Mouse (Mus musculus): ENCODE results near the gene Csad. TPM values are rescaled to one million over a fixed set of nuclear protein-coding genes. Genes with fewer than 3 reads are reported as not detected.
"Not testable (repeated sequence)": the region's sequence is repeated elsewhere in the genome, so short reads cannot be mapped to it uniquely, and the experiment has no call there.

Csad gene
- polyA plus RNA-seq, 1 experiment = 60.4 TPM

DNA sequence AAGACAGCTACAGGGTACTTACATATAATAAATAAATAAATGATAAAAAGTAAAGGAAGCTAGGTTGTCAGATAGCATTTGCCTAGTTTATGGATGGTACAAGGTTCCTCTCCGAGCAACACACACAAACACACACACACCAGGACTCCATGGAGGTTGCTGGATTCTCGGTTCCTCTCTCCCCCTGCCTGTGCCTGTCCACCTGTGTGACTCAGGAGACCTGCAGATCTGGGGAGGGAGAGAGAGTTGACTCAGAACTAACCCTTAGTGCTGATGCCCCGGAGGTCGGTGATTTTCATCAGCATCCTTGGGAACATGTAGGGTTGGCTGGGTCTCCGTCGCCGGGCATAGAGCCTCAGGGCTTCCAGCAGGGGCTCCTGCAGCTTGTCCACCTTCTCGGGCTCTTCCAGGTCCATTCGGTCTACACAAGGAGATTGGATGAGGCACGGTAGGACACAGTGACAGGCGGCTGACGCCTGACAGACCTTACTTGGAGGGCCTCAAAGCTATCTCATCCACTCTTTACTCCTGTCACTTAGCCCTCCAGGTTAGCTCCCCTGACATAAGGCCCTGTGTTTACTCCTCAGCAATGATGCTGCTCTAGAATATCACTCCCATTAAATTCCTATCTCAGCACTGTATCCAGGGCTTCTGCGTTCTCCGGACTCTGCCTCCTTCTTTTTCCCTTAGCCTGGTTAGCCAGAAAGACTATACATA is 34.2 kb upstream of the Csad start:
- peaks cover 19% of the 10 kb centered on the region for H3K4me1 ChIP-seq (ENCODE audit: control insufficient read depth, insufficient read depth, low read length)
- no peak for TF ChIP-seq CTCF (IDR thresholded peaks at IDR 0.05; ENCODE audit: low read depth, low read length)
- TF ChIP-seq POLR2A (IDR thresholded peaks at IDR 0.05; ENCODE audit: borderline replicate concordance, low read depth, low read length) = no peak
- no peak overlapping the region for H3K4me3 ChIP-seq (ENCODE audit: insufficient read depth, low read length)
- H3K27ac ChIP-seq (ENCODE audit: insufficient read depth, low read depth, low read length) = no peak overlapping the region

GRCm38 (mm10) chr15:102235371-102236027 is 31.0 kb upstream of the Csad start:
- Histone ChIP-seq H3K4me3 (ENCODE audit: insufficient read depth, low read length) (no peak overlapping the region), H3K4me1 (ENCODE audit: control insufficient read depth, insufficient read depth, low read length) (peaks cover 38% of the 10 kb centered on the region), H3K27ac (ENCODE audit: insufficient read depth, low read depth, low read length) (no peak overlapping the region)
- TF ChIP-seq POLR2A (IDR thresholded peaks at IDR 0.05; ENCODE audit: borderline replicate concordance, low read depth, low read length) = no peak
- no peak for TF ChIP-seq CTCF (IDR thresholded peaks at IDR 0.05; ENCODE audit: low read depth, low read length)

DNA sequence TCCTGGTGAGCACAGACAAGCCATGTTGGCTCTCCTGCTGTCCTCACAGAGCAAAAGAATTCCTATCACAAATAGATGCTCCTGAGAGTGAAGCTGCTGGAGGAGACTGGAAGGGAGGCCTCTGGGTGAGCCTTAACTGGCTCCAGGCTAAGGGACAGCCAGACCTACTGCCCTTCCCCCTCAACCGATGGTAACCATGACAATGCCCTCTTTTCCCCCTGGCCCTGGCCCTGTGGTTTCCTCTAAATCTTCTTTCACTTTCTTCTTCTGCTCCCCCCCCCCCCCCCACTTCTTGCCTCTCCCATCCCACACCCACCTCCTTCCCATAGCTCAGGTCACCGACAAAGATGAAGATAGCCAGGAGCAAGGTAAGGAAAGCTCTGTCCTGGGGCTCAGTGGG is 29.4 kb upstream of the Csad start:
- Histone ChIP-seq H3K4me1 (ENCODE audit: control insufficient read depth, insufficient read depth, low read length) (peaks cover 38% of the 10 kb centered on the region), H3K27ac (ENCODE audit: insufficient read depth, low read depth, low read length) (no peak overlapping the region), H3K4me3 (ENCODE audit: insufficient read depth, low read length) (no peak overlapping the region)
- no peak for TF ChIP-seq CTCF (IDR thresholded peaks at IDR 0.05; ENCODE audit: low read depth, low read length)
- no peak for TF ChIP-seq POLR2A (IDR thresholded peaks at IDR 0.05; ENCODE audit: borderline replicate concordance, low read depth, low read length)

DNA sequence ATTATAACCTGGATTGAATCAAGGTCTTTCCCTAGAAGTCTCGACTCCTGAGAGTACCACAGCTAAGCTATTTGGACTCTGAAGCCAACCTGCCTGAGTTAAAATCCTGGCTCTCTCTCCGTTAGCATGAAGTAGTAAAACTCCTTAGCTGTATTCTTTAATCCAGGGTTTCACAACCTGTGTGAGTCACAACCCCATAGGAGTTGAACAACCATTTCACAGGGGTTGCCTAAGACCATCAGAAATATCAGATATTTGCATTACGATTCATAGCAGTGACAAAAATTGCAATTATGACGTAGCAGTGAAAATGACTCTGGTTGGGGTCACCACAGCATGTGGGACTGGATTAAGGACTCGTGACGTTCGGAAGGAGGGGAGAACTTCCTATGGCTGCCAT is 28.2 kb upstream of the Csad start:
- TF ChIP-seq CTCF (IDR thresholded peaks at IDR 0.05; ENCODE audit: low read depth, low read length) (no peak), POLR2A (IDR thresholded peaks at IDR 0.05; ENCODE audit: borderline replicate concordance, low read depth, low read length) (no peak)
- Histone ChIP-seq H3K4me3 (ENCODE audit: insufficient read depth, low read length) (no peak overlapping the region), H3K27ac (ENCODE audit: insufficient read depth, low read depth, low read length) (no peak overlapping the region), H3K4me1 (ENCODE audit: control insufficient read depth, insufficient read depth, low read length) (peaks cover 38% of the 10 kb centered on the region)

DNA sequence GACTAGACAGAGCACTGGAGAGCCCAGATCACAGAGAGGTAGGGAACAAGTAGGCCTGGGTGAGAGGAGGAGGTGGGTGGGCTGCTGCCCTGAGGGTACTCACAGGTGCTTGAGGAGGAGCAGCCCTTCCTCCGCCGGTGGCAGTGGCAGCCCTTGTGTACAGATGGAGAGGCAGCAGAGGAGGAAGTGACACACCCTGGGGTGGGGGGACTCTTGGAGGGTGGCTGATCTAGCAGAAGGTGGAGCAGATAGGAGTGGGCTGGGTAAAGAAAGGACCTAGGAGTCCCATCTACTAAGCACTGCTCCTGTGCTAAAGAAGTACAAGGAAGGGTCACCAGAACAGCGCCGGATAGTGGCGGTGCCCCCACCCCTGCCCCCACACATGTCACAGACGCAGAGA is 27.2 kb upstream of the Csad start, which contains the start of gene Itgb7:
Itgb7 (minus strand) TSS at position 197 of the 400 bp plus-strand sequence.
- Histone ChIP-seq H3K4me3 (ENCODE audit: insufficient read depth, low read length) (no peak within 1 kb of the TSS), H3K27ac (ENCODE audit: insufficient read depth, low read depth, low read length) (no peak within 1 kb of the TSS), H3K4me1 (ENCODE audit: control insufficient read depth, insufficient read depth, low read length) (peaks cover 38% of the 10 kb centered on the region)
- TF ChIP-seq POLR2A (IDR thresholded peaks at IDR 0.05; ENCODE audit: borderline replicate concordance, low read depth, low read length) = no peak
- no peak for TF ChIP-seq CTCF (IDR thresholded peaks at IDR 0.05; ENCODE audit: low read depth, low read length)

- H3K4me3 ChIP-seq (ENCODE audit: insufficient read depth, low read length) = no peak overlapping the region
- TF ChIP-seq POLR2A (IDR thresholded peaks at IDR 0.05; ENCODE audit: borderline replicate concordance, low read depth, low read length) (no peak), CTCF (IDR thresholded peaks at IDR 0.05; ENCODE audit: low read depth, low read length) (no peak)
- H3K4me1 ChIP-seq (ENCODE audit: control insufficient read depth, insufficient read depth, low read length) = peaks cover 38% of the 10 kb centered on the region
- H3K27ac ChIP-seq (ENCODE audit: insufficient read depth, low read depth, low read length) = no peak overlapping the region
Measured at GRCm38 (mm10) chr15:102230408-102231321, 26.1 kb upstream of the Csad start.

- not testable (repeated sequence) for H3K4me1 ChIP-seq (ENCODE audit: control insufficient read depth, insufficient read depth, low read length); H3K27ac ChIP-seq (ENCODE audit: insufficient read depth, low read depth, low read length); H3K4me3 ChIP-seq (ENCODE audit: insufficient read depth, low read length)
Measured at GRCm38 (mm10) chr15:102225619-102226018, 21.1 kb upstream of the Csad start.

DNA sequence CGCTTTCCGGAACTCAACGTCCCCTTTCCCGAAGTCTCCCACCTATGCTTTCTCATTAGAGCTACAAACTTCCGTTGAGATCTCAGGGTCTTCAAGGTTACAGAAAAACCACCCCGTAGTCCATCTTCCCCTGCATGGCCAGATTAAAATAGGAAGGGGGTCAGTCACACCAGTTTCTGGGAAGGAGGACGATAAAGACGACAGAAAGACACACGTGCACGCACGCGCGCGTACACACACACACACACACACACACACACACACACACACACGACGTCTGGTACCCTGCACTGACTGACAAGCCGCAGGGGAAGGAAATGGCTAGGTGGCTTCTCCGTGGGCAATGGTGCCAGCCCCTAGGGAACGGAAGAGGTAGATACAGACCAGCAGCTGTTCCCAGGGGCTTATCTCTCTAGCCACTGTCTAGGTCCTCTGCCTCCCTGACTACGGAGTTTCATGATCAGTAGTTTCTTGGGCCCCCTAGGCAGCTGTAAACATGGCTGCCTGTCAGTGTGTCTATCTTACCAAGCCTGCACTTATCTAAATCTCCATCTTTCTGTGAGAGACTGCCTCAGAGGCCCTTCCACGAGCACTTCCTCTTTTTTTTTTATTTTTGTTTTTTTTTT is 20.6 kb upstream of the Csad start:
- TF ChIP-seq POLR2A (IDR thresholded peaks at IDR 0.05; ENCODE audit: borderline replicate concordance, low read depth, low read length) = no peak
- TF ChIP-seq CTCF (IDR thresholded peaks at IDR 0.05; ENCODE audit: low read depth, low read length) = no peak
- peak overlapping the region; percentile 44 for H3K4me3 ChIP-seq (ENCODE audit: insufficient read depth, low read length)
- H3K27ac ChIP-seq (ENCODE audit: insufficient read depth, low read depth, low read length) = no peak overlapping the region
- H3K4me1 ChIP-seq (ENCODE audit: control insufficient read depth, insufficient read depth, low read length) = peaks cover 3% of the 10 kb centered on the region

DNA sequence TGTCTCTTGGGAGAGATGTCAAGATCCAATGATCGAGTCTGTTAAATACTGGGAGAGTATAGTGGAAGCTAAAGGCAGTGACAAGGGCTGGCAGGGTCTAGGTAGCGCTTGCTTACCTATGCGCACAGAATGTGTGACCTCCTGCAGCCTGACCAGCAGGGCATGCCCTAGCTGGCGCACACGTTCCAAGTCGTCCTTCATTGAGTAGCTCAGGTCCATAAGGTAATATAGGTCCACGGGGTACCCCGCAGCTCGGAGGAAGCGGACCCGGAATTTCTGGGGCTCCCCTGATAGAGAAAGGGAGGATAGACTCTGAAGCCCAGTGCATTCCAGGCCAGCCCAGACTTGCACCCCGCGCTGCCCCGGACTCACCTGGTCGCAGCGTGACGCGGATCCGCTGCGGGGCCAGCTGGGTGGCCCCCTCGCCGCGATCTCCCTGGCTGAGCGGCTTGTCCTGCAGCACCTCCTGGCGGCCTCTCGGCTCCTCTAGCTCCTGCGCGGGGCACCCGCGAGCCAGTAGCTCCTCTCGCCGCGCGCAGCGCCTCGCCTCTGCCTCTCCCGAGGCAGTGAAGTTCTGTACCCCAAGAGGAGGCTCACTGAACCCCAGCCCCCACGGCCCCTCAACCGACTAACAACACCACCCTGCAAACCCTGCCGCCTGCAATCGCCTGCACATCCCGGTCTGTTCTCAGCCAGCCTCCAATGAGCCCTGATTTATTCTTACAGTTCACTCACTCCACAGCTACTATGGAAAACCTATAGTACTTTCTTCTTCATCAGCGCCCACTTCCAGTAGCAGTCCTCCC is 19.9 kb upstream of the Csad start:
- Histone ChIP-seq H3K4me1 (ENCODE audit: control insufficient read depth, insufficient read depth, low read length) (peaks cover 3% of the 10 kb centered on the region), H3K4me3 (ENCODE audit: insufficient read depth, low read length) (peak overlapping the region; percentile 44), H3K27ac (ENCODE audit: insufficient read depth, low read depth, low read length) (no peak overlapping the region)
- TF ChIP-seq POLR2A (IDR thresholded peaks at IDR 0.05; ENCODE audit: borderline replicate concordance, low read depth, low read length) = no peak
- TF ChIP-seq CTCF (IDR thresholded peaks at IDR 0.05; ENCODE audit: low read depth, low read length) = peak; percentile 44; the same call in 1 of the 2 replicates

All from bone marrow macrophage, adult 2 months (primary cell).